Mouse (Mus musculus): ENCODE measurements around the gene Man2a2.

GRCm38 (mm10) chr7:80371041-80371751, at the start of gene Man2a2:
- TF ChIP-seq CTCF (IDR thresholded peaks at IDR 0.05; ENCODE audit: borderline replicate concordance, insufficient read depth, low read depth, low read length) (peak; percentile 38; the same call in 1 of the 2 replicates), POLR2A (IDR thresholded peaks at IDR 0.05; ENCODE audit: borderline replicate concordance, insufficient read depth, low read length) (peak; percentile 45; the same call in 1 of the 2 replicates)

All from cerebellum, adult 2 months (tissue).